Mouse (Mus musculus) CH12.LX (cell line): Measurements from ENCODE around the gene Slc30a9. TPM values are rescaled to one million over a fixed set of nuclear protein-coding genes. Genes with fewer than 3 reads are reported as not detected.

ENCODE experiments used
- DNase-seq: peaks from one replicate; pipeline ENCODE4 v3.0.0-alpha.2; 2013; ENCODE audit errors: extremely low read depth
- H3K27ac ChIP-seq: 2 replicates; pipeline ENCODE4 v1.5.1; 2012; ENCODE audit warnings: low read depth, mild to moderate bottlenecking, control low read depth, moderate library complexity; ENCODE audit not compliant: insufficient read depth
- H3K27me3 ChIP-seq: replicated peaks from 2 replicates; pipeline ENCODE3; 2012; ENCODE audit warnings: inconsistent platforms
- H3K36me3 ChIP-seq, 2 experiments: replicated peaks in 1 of 2; 2 replicates each; pipeline versions ENCODE3 to v1.6.1; 2012; ENCODE audit warnings: inconsistent platforms in 1 of 2, low read length in 1 of 2, mild to moderate bottlenecking in 1 of 2, mixed read lengths in 1 of 2, moderate library complexity in 1 of 2; ENCODE audit not compliant: control insufficient read depth in 1 of 2, insufficient read depth in 1 of 2
- H3K4me1 ChIP-seq, 2 experiments: 2 replicates each; pipeline ENCODE4 v1.6.1; 2012; ENCODE audit warnings: inconsistent platforms in 1 of 2, moderate library complexity in 1 of 2; ENCODE audit not compliant: insufficient read depth in 2 of 2, control insufficient read depth in 1 of 2
- H3K4me2 ChIP-seq: 2 replicates; pipeline ENCODE4 v1.6.1; 2012; ENCODE audit warnings: low read depth, mild to moderate bottlenecking, control low read depth; ENCODE audit not compliant: poor library complexity, insufficient read depth, severe bottlenecking
- H3K4me3 ChIP-seq, 3 experiments: fragments of 150-350 bp in 1 of 3; sonication (generic) in 1 of 3; replicated peaks in 1 of 3; 2 replicates each; pipeline versions ENCODE3 to v1.5.1; 2011 to 2012; ENCODE audit warnings: low read depth in 2 of 3, low read length in 2 of 3, mild to moderate bottlenecking in 2 of 3, moderate library complexity in 2 of 3, control low read depth in 1 of 3, improper control_type of control experiment in 1 of 3, inconsistent platforms in 1 of 3, mixed read lengths in 1 of 3; ENCODE audit not compliant: poor library complexity in 1 of 3
- H3K79me2 ChIP-seq: replicated peaks from 2 replicates; pipeline ENCODE4 v1.6.1; 2012; ENCODE audit warnings: mild to moderate bottlenecking, moderate library complexity; ENCODE audit not compliant: control insufficient read depth, poor library complexity, insufficient read depth, severe bottlenecking; ENCODE audit errors: extremely low read depth
- H3K9ac ChIP-seq: 2 replicates; pipeline ENCODE4 v1.6.1; 2012; ENCODE audit warnings: low read depth, mild to moderate bottlenecking, control low read depth, moderate library complexity; ENCODE audit not compliant: insufficient read depth
- H3K9me3 ChIP-seq: replicated peaks from 2 replicates; pipeline ENCODE3; 2012; ENCODE audit warnings: low read length, inconsistent platforms, mixed read lengths
- IRF4 ChIP-seq: IDR thresholded peaks from 2 replicates; pipeline ENCODE4 v1.6.1; 2014; ENCODE audit warnings: low read depth, mild to moderate bottlenecking, inconsistent platforms, low read length, improper control_type of control experiment
- JUN ChIP-seq: IDR thresholded peaks from 2 replicates; pipeline ENCODE4 v1.6.1; 2011; ENCODE audit warnings: low read depth, mild to moderate bottlenecking, low read length, improper control_type of control experiment, moderate library complexity; ENCODE audit not compliant: insufficient read depth
- MAFK ChIP-seq: IDR thresholded peaks from 2 replicates; pipeline ENCODE4 v1.6.1; 2011; ENCODE audit warnings: low read length, improper control_type of control experiment; ENCODE audit not compliant: insufficient replicate concordance
- MAZ ChIP-seq: IDR thresholded peaks from 2 replicates; pipeline ENCODE4 v1.6.1; 2012; ENCODE audit warnings: low read depth, mild to moderate bottlenecking, inconsistent platforms, low read length, improper control_type of control experiment, moderate library complexity
- MXI1 ChIP-seq: IDR thresholded peaks from 2 replicates; pipeline ENCODE4 v1.6.1; 2011; ENCODE audit warnings: mild to moderate bottlenecking, low read depth, low read length, improper control_type of control experiment
- PAX5 ChIP-seq: IDR thresholded peaks from 2 replicates; pipeline ENCODE4 v1.6.1; 2012; ENCODE audit warnings: low read length, inconsistent platforms, mixed read lengths
- SIN3A ChIP-seq: IDR thresholded peaks from 2 replicates; pipeline ENCODE4 v1.6.1; 2012; ENCODE audit warnings: low read length, improper control_type of control experiment, inconsistent platforms
- SMC3 ChIP-seq: IDR thresholded peaks from 2 replicates; pipeline ENCODE4 v1.6.1; 2011; ENCODE audit warnings: low read depth, low read length, improper control_type of control experiment
- ZKSCAN1 ChIP-seq: IDR thresholded peaks from 2 replicates; pipeline ENCODE4 v1.6.1; 2012; ENCODE audit warnings: low read depth, inconsistent platforms, low read length, improper control_type of control experiment, borderline replicate concordance
- ZMIZ1 ChIP-seq: IDR thresholded peaks from 2 replicates; pipeline ENCODE4 v1.6.1; 2012; ENCODE audit warnings: low read depth, mild to moderate bottlenecking, inconsistent platforms, low read length, improper control_type of control experiment
- dilution Hi-C: fragments of 300-500 bp; cut with MboI; formaldehyde crosslinking; loops from 2 replicates; pipeline ENCODE4 v1.14.3; 2020; ENCODE audit warnings: low sequenced_read_pairs; ENCODE audit not compliant: extremely low pct_unique_long_range_greater_than_20kb, extremely low pct_ligation_motif_present
- in situ Hi-C: fragments of 300-500 bp; cut with MboI; formaldehyde crosslinking; loops from 3 replicates; pipeline ENCODE4 v1.14.3; 2019; ENCODE audit warnings: low sequenced_read_pairs, low pct_ligation_motif_present, low pct_unique_long_range_greater_than_20kb, mixed read lengths
- polyA plus RNA-seq: library from polyadenylated mRNA; unstranded; fragments of >175 nt; gene quantifications from 2 replicates; pipeline ENCODE4 v1.2.1, GENCODE M21; 2012; ENCODE audit warnings: low read depth; ENCODE audit not compliant: insufficient read length
- total RNA-seq, 2 experiments: library from RNA; depleted of rRNA; stranded (reverse); fragments of 300-350 nt in 1 of 2; fragments of >200 nt in 1 of 2; gene quantifications; 2 replicates each; pipeline ENCODE4 v1.2.3; 2012 to 2014

Slc30a9 gene
- total and polyA plus RNA-seq, 3 experiments: 19.6 to 41.2 (median 35.6) TPM

GRCm38 (mm10) chr5:67404380-67404779 lies 97.6 kb downstream of the Slc30a9 start:
- H3K79me2 ChIP-seq: no peaks in the 10 kb centered on the region
- DNase-seq: peak; percentile 19

DNA sequence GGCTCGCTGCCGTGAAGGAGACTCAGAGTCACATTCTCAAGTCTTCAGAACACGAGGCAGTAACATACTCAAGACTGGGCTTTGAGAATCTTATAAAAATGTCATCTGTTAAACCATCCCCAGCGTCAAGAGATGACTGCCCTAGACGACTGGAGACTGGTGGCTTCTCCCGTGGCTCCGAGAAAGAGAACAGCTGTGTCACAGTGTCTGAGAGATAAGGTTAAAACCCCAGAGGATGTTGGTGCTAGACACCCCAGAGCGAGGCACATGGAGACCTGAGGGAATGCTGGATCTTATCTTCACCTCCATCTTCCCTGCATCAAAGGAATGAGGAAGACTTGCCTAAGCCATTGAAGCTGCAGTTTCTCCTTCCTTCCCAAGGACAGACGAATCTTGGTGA lies 98.2 kb downstream of the Slc30a9 start:
- no peaks in the 10 kb centered on the region for H3K9me3 ChIP-seq
- H3K27me3 ChIP-seq: no peaks in the 10 kb centered on the region
- no peak overlapping the region for H3K4me3 ChIP-seq
- no peaks in the 10 kb centered on the region for H3K79me2 ChIP-seq
- in situ Hi-C loops (no loop called here), dilution Hi-C loops (no loop called here)
- no peak overlapping the region for H3K4me2 ChIP-seq
- TF ChIP-seq SIN3A: no peak
- DNase-seq: no peak
- H3K9ac ChIP-seq: no peak overlapping the region
- peaks cover 12 to 34% of the 10 kb centered on the region in 2 experiments for H3K4me1 ChIP-seq
- H3K36me3 ChIP-seq: no peaks in the 10 kb centered on the region
- no peak overlapping the region for H3K27ac ChIP-seq

More at GRCm38 (mm10) chr5:67404380-67404779, 97.6 kb downstream of the Slc30a9 start:
- no peaks in the 10 kb centered on the region for H3K9me3 ChIP-seq
- H3K4me1 ChIP-seq: peaks cover 12 to 34% of the 10 kb centered on the region in 2 experiments
- no peak overlapping the region for H3K27ac ChIP-seq
- no peak overlapping the region for H3K4me2 ChIP-seq
- H3K4me3 ChIP-seq: no peak overlapping the region
- dilution Hi-C loops: no loop called here
- no peaks in the 10 kb centered on the region for H3K36me3 ChIP-seq
- TF ChIP-seq IRF4 (no peak), MAZ (no peak), PAX5 (no peak), ZKSCAN1 (no peak), MAFK (no peak), JUN (no peak), SMC3 (no peak), ZMIZ1 (no peak), MXI1 (no peak)
- TF ChIP-seq, all 38 proteins: peak for 0
- Histone ChIP-seq H3K9ac (no peak overlapping the region), H3K27me3 (no peaks in the 10 kb centered on the region)
- in situ Hi-C loops: no loop called here

Other genes with a start within 250 kb of the Slc30a9 start
- not detected in 2 replicates for gene Phox2b, start 207.7 kb upstream of the Slc30a9 start, total RNA-seq (2012; rRNA removed)
- not detected in 2 replicates for gene Phox2b, start 207.7 kb upstream of the Slc30a9 start, total RNA-seq (2014; rRNA removed)
- not detected in 2 replicates for gene Phox2b, start 207.7 kb upstream of the Slc30a9 start, polyA plus RNA-seq
- 70.4 and 95.5 TPM in 2 replicates for gene Tmem33, start 46.4 kb upstream of the Slc30a9 start, total RNA-seq (2012; rRNA removed)
- 147 and 159 TPM in 2 replicates for gene Tmem33, start 46.4 kb upstream of the Slc30a9 start, total RNA-seq (2014; rRNA removed)
- 134 and 137 TPM in 2 replicates for gene Tmem33, start 46.4 kb upstream of the Slc30a9 start, polyA plus RNA-seq
- 0.04 TPM in 1 of 2 replicates, not detected in the other for gene Bend4, start 121.4 kb downstream of the Slc30a9 start, total RNA-seq (2012; rRNA removed)
- gene Bend4, start 121.4 kb downstream of the Slc30a9 start, total RNA-seq (2014; rRNA removed): not detected in 2 replicates
- 0.06 and 0.08 TPM in 2 replicates for gene Bend4, start 121.4 kb downstream of the Slc30a9 start, polyA plus RNA-seq